Mouse (Mus musculus): Measurements from ENCODE around the gene Phldb1.

DNA sequence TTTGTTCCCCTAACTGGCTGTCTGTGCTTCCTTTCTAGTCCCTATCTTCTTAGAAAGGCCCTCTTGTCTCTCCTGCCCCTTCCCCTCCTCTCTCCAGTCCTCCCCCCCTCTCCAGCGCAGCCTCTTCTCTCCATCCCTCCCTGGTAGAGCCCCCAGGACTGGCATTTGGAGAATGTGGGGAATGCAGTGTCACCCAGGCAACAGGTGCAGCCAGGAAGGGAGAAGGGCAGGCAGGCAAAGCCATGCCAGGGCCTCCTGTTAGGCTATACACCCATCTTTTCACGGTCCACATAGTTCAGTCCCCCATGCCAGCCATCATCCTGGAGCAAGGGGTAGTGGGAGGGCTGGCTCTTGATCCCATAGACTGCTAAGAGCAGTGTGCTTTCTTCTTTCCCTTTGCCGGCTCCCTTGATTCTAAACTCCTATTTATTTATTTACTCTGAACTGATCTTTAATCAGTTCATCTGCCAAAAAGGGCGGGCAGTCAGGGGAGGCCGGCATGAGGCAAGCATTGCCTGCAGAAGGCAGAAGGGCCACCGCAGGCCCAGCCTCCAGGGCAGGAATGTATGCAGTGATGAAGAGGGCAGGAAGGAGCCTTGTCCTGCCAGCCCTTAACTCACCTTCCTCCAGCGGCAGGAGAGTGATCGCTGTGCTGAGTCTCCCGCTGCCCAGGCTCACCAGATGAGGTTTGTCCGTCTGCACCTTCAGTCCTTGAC is 8.4 kb downstream of the Phldb1 start:
- TF ChIP-seq CTCF (IDR thresholded peaks at IDR 0.05; ENCODE audit: extremely low read depth, insufficient read depth, low read length) = no peak
- no peak for TF ChIP-seq POLR2A (IDR thresholded peaks at IDR 0.05; ENCODE audit: extremely low read depth, insufficient read depth, low read length)
